Mouse (Mus musculus) erythroblast, embryonic 14.5 days (primary cell): Measurements from ENCODE around the gene Vangl2.

ENCODE experiments used
- GATA1 ChIP-seq: IDR thresholded peaks from 2 replicates; pipeline ENCODE4 v1.6.1; 2012; ENCODE audit warnings: low read length, inconsistent platforms, mixed read lengths
- TAL1 ChIP-seq: IDR thresholded peaks from 3 replicates; pipeline ENCODE4 v1.6.1; 2012; ENCODE audit warnings: low read length, inconsistent platforms, mixed read lengths

- no peak for TF ChIP-seq TAL1
- TF ChIP-seq GATA1: no peak
Observed at GRCm38 (mm10) chr1:171960726-171961125, 67.5 kb downstream of the Vangl2 start.
